Mouse (Mus musculus): ENCODE measurements around the gene Slc25a33.

- TF ChIP-seq POLR2A (IDR thresholded peaks at IDR 0.05; ENCODE audit: extremely low read depth, insufficient read depth, low read length) (no peak), CTCF (IDR thresholded peaks at IDR 0.05; ENCODE audit: extremely low read depth, insufficient read depth, low read length) (no peak)
Measured at GRCm38 (mm10) chr4:149765201-149765600, 8.9 kb downstream of the Slc25a33 start.
